Mouse (Mus musculus) liver, embryonic 14.5 days (tissue): ENCODE data around the gene Osbpl10. TPM values are rescaled to one million over a fixed set of nuclear protein-coding genes. Genes with fewer than 3 reads are reported as not detected.
A peak's percentile ranks its signal among the peaks of the same experiment; 100 is the strongest.

ENCODE experiments used
- ATAC-seq: fragments of 200-750 bp; cut with Nextera tagmentation; 2 replicates; pipeline ENCODE4 v1.8.0; 2017; ENCODE audit warnings: moderate number of reproducible peaks, mild to moderate bottlenecking, moderate library complexity; ENCODE audit not compliant: insufficient read depth
- DNase-seq, 3 experiments: peaks; one replicate each; pipeline ENCODE4 v3.0.0-alpha.2; 2012 to 2013; ENCODE audit warnings: low read depth in 3 of 3, low spot score in 3 of 3
- H3K27ac ChIP-seq: fragments of 300-500 bp; sonication (generic); 2 replicates; pipeline ENCODE4 v1.5.1; 2014; ENCODE audit warnings: moderate library complexity, mild to moderate bottlenecking, control low read depth, inconsistent platforms
- H3K27me3 ChIP-seq: fragments of 300-500 bp; sonication (generic); 2 replicates; pipeline ENCODE4 v1.6.1; 2014; ENCODE audit warnings: mild to moderate bottlenecking, low read length, moderate library complexity; ENCODE audit not compliant: control insufficient read depth, insufficient read depth
- H3K36me3 ChIP-seq: fragments of 300-500 bp; sonication (generic); replicated peaks from 2 replicates; pipeline ENCODE4 v1.6.1; 2014; ENCODE audit warnings: low read depth; ENCODE audit not compliant: control insufficient read depth, insufficient read depth
- H3K4me1 ChIP-seq, 2 experiments: fragments of 200-500 bp in 1 of 2; fragments of 300-500 bp in 1 of 2; sonication (generic) in 1 of 2; replicated peaks; 2 replicates each; pipeline ENCODE4 v1.6.1; 2012 to 2014; ENCODE audit warnings: antibody characterized with exemption in 1 of 2, inconsistent platforms in 1 of 2, low read length in 1 of 2; ENCODE audit not compliant: control insufficient read depth in 2 of 2, insufficient read depth in 2 of 2
- H3K4me2 ChIP-seq: fragments of 300-500 bp; sonication (generic); 2 replicates; pipeline ENCODE4 v1.6.1; 2014; ENCODE audit warnings: low read depth, mild to moderate bottlenecking, control low read depth, moderate library complexity
- H3K4me3 ChIP-seq, 2 experiments: fragments of 200-500 bp in 1 of 2; fragments of 300-500 bp in 1 of 2; sonication (generic) in 1 of 2; 2 replicates each; pipeline ENCODE4 v1.5.1; 2012 to 2014; ENCODE audit warnings: low read depth in 2 of 2, low read length in 2 of 2, mild to moderate bottlenecking in 2 of 2, control low read depth in 1 of 2, inconsistent platforms in 1 of 2, moderate library complexity in 1 of 2; ENCODE audit not compliant: insufficient read depth in 1 of 2
- H3K9ac ChIP-seq: fragments of 300-500 bp; sonication (generic); replicated peaks from 2 replicates; pipeline ENCODE4 v1.6.1; 2014; ENCODE audit warnings: mild to moderate bottlenecking, control low read depth, moderate library complexity
- H3K9me3 ChIP-seq: fragments of 300-500 bp; sonication (generic); 2 replicates; pipeline ENCODE4 v1.6.1; 2016; ENCODE audit warnings: low read length, mixed read lengths; ENCODE audit not compliant: control insufficient read depth
- CTCF ChIP-seq: IDR thresholded peaks from 2 replicates; pipeline ENCODE4 v1.5.1; 2016; ENCODE audit warnings: antibody characterized with exemption, low read depth, control low read depth
- EP300 ChIP-seq: IDR thresholded peaks from 2 replicates; pipeline ENCODE4 v1.6.1; 2016; ENCODE audit warnings: antibody characterized with exemption, low read depth
- WGBS: fragments of 180-500 bp; shearing (Covaris S2); extraction: QIAGEN DNeasy Blood & Tissue Kit; methylation state at CpG from one replicate; pipeline ENCODE4 v1.1.7; 2014; ENCODE audit not compliant: insufficient replicate concordance; 5-methylcytosine and 5-hydroxymethylcytosine counted together
- polyA plus RNA-seq, 2 experiments: library from polyadenylated mRNA; depleted of rRNA in 1 of 2; stranded (reverse) in 1 of 2; unstranded in 1 of 2; fragments of >200 nt; fragmentation: Nextera tagmentation in 1 of 2; extraction: Ambion mirVana in 1 of 2; gene quantifications; 2 replicates each; pipeline versions ENCODE4 v1.2.1 to v1.2.3; 2012 to 2014

The Osbpl10 gene
- polyA plus RNA-seq, 2 experiments = 0.08 to 0.29 TPM

- H3K4me1 ChIP-seq = no peaks in the 10 kb centered on the region
- no peak overlapping the region for H3K27ac ChIP-seq
- no peaks in the 10 kb centered on the region for H3K9me3 ChIP-seq
- no peak for DNase-seq
- no peak for ATAC-seq
- H3K36me3 ChIP-seq = no peaks in the 10 kb centered on the region
- no peak overlapping the region for H3K4me3 ChIP-seq
- no peak overlapping the region for H3K9ac ChIP-seq
- 64% methylated on average over 6 of the region's 6 CpGs for WGBS
- TF ChIP-seq EP300 = no peak
- H3K4me2 ChIP-seq = no peak overlapping the region
- no peaks in the 10 kb centered on the region for H3K27me3 ChIP-seq
Observed at GRCm38 (mm10) chr9:114945576-114945975, 32.8 kb upstream of the Osbpl10 start.

GRCm38 (mm10) chr9:114948395-114948794, 30.0 kb upstream of the Osbpl10 start:
- no peak overlapping the region for H3K9ac ChIP-seq
- H3K27me3 ChIP-seq = no peaks in the 10 kb centered on the region
- no peak overlapping the region for H3K4me2 ChIP-seq
- TF ChIP-seq CTCF = no peak
- TF ChIP-seq EP300 = no peak
- H3K27ac ChIP-seq = no peak overlapping the region
- H3K4me3 ChIP-seq = no peak overlapping the region
- DNase-seq (no peak), ATAC-seq (no peak)
- H3K4me1 ChIP-seq = no peaks in the 10 kb centered on the region
- no peaks in the 10 kb centered on the region for H3K9me3 ChIP-seq
- 27% methylated on average over 5 of the region's 5 CpGs for WGBS
- H3K36me3 ChIP-seq = no peaks in the 10 kb centered on the region

GRCm38 (mm10) chr9:114952866-114953265, 25.5 kb upstream of the Osbpl10 start:
- no peaks in the 10 kb centered on the region for H3K9me3 ChIP-seq
- H3K9ac ChIP-seq = no peak overlapping the region
- DNase-seq = no peak
- no peaks in the 10 kb centered on the region for H3K27me3 ChIP-seq
- no peak overlapping the region for H3K4me2 ChIP-seq
- TF ChIP-seq EP300 (no peak), CTCF (peak; percentile 66)
- H3K36me3 ChIP-seq = no peaks in the 10 kb centered on the region
- H3K4me1 ChIP-seq = no peaks in the 10 kb centered on the region
- H3K27ac ChIP-seq = no peak overlapping the region
- 12% methylated on average over 1 of the region's 1 CpGs for WGBS
- no peak overlapping the region for H3K4me3 ChIP-seq
- ATAC-seq = no peak

- no peak overlapping the region for H3K9ac ChIP-seq
- no peaks in the 10 kb centered on the region for H3K36me3 ChIP-seq
- DNase-seq = no peak
- no peaks in the 10 kb centered on the region for H3K9me3 ChIP-seq
- H3K27ac ChIP-seq = no peak overlapping the region
- H3K4me3 ChIP-seq = no peak overlapping the region
- TF ChIP-seq CTCF = no peak
- no peak for TF ChIP-seq EP300
- no peaks in the 10 kb centered on the region for H3K27me3 ChIP-seq
- H3K4me2 ChIP-seq = no peak overlapping the region
- ATAC-seq = no peak
- WGBS = 80% methylated on average over 11 of the region's 11 CpGs
- no peaks in the 10 kb centered on the region for H3K4me1 ChIP-seq
Observed at GRCm38 (mm10) chr9:114955340-114955739, 23.0 kb upstream of the Osbpl10 start.

- Histone ChIP-seq H3K36me3 (no peaks in the 10 kb centered on the region), H3K27me3 (no peaks in the 10 kb centered on the region), H3K27ac (no peak overlapping the region), H3K4me1 (no peaks in the 10 kb centered on the region), H3K9ac (no peak overlapping the region), H3K4me2 (no peak overlapping the region), H3K9me3 (no peaks in the 10 kb centered on the region), H3K4me3 (no peak overlapping the region)
- no peak for ATAC-seq
- TF ChIP-seq CTCF (peak; percentile 71), EP300 (no peak)
- WGBS = 34% methylated on average over 5 of the region's 5 CpGs
- DNase-seq = no peak
Observed at GRCm38 (mm10) chr9:114956945-114957344, 21.4 kb upstream of the Osbpl10 start.
